Mouse (Mus musculus) megakaryocyte, embryonic 14.5 days (primary cell): ENCODE measurements around the gene Tysnd1.

Experiments used
- FLI1 ChIP-seq: IDR thresholded peaks from 2 replicates; pipeline ENCODE4 v1.6.1; 2012; ENCODE audit warnings: low read length, inconsistent platforms, mixed read lengths
- GATA1 ChIP-seq: IDR thresholded peaks from 3 replicates; pipeline ENCODE4 v1.6.1; 2012; ENCODE audit warnings: mixed read lengths, low read length, inconsistent platforms, borderline replicate concordance

DNA sequence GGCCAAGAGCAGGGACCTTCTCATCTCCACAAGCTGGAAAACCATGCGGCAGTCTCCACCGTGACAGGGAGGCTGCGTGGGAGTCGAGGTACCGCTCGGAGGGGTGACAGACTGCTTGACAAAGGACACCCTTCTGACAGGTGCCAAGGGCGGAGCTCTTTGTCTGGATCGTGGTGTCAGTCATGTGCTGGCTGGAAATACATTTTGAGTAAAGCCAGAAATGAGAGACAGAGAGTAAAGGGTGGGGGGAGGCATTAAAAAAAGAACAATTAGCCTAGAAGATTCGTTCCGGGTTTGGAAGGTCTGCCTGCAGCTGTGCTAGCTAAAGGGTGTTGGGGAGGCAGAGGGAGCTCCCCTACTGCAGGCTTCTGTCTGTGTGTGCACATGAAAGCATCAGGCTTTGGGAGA is 41.4 kb downstream of the Tysnd1 start:
- TF ChIP-seq GATA1, result no peak
- TF ChIP-seq FLI1, result no peak
